Mouse (Mus musculus) heart, embryonic 10.5 days (tissue): ENCODE data around the gene Rnps1. TPM values are rescaled to one million over a fixed set of nuclear protein-coding genes. Genes with fewer than 3 reads are reported as not detected.

Experiments
- DNase-seq: peaks from one replicate; pipeline ENCODE4 v3.0.0-alpha.2; 2017; ENCODE audit warnings: low spot score
- H3K27ac ChIP-seq: fragments of 300-500 bp; sonication (generic); 2 replicates; pipeline ENCODE4 v1.5.1; 2016; ENCODE audit warnings: mild to moderate bottlenecking
- H3K27me3 ChIP-seq: fragments of 300-500 bp; sonication (generic); 2 replicates; pipeline ENCODE4 v1.6.1; 2016; ENCODE audit warnings: mild to moderate bottlenecking; ENCODE audit not compliant: poor library complexity, insufficient read depth, severe bottlenecking
- H3K36me3 ChIP-seq: fragments of 300-500 bp; sonication (generic); 2 replicates; pipeline ENCODE4 v1.6.1; 2016; ENCODE audit warnings: mild to moderate bottlenecking, moderate library complexity
- H3K4me1 ChIP-seq: fragments of 300-500 bp; sonication (generic); 2 replicates; pipeline ENCODE4 v1.6.1; 2016; ENCODE audit warnings: mild to moderate bottlenecking
- H3K4me3 ChIP-seq: fragments of 300-500 bp; sonication (generic); 2 replicates; pipeline ENCODE4 v1.5.1; 2016; ENCODE audit warnings: mild to moderate bottlenecking, moderate library complexity
- H3K9me3 ChIP-seq: fragments of 300-500 bp; sonication (generic); 2 replicates; pipeline ENCODE4 v1.6.1; 2016; ENCODE audit warnings: mild to moderate bottlenecking, moderate library complexity
- WGBS: fragments of 180-500 bp; shearing (Covaris S2); methylation state at CpG from one replicate; pipeline ENCODE4 v1.1.7; 2016; 5-methylcytosine and 5-hydroxymethylcytosine counted together
- polyA plus RNA-seq: library from polyadenylated mRNA; unstranded; fragments of >200 nt; fragmentation: Nextera tagmentation; extraction: Ambion mirVana; gene quantifications from 2 replicates; pipeline ENCODE4 v1.2.1, GENCODE M21; 2016

The Rnps1 gene
- polyA plus RNA-seq, 1 experiment from 2014 or later: 345 TPM

DNA sequence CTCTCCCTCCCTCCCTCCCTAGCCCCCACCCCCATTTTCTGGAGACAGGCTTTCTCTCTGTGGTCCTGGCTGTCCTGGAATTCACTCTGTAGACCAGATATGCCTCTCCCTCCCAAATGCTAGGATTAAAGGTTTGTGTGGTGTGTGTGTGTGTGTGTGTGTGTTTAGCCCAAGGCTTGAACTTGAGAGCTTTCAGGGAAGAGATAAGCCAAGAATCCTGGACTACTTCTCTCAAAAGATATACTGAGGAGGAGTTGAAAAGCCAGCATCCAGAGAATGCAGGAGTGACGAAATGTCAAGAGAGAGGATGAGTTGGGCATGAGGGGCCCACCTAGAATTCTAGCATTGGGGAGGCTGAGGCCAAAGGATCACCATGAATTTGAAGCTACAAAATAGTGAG is 48.6 kb downstream of the Rnps1 start:
- H3K36me3 ChIP-seq: no peaks in the 10 kb centered on the region
- H3K4me3 ChIP-seq: no peak overlapping the region; the same call in 1 of the 2 replicates
- H3K4me1 ChIP-seq: peaks cover 12% of the 10 kb centered on the region
- peak; percentile 73 for DNase-seq
- H3K27me3 ChIP-seq: no peaks in the 10 kb centered on the region
- 37% methylated on average over 1 of the region's 1 CpGs for WGBS
- H3K27ac ChIP-seq: no peak overlapping the region
- H3K9me3 ChIP-seq: no peaks in the 10 kb centered on the region

DNA sequence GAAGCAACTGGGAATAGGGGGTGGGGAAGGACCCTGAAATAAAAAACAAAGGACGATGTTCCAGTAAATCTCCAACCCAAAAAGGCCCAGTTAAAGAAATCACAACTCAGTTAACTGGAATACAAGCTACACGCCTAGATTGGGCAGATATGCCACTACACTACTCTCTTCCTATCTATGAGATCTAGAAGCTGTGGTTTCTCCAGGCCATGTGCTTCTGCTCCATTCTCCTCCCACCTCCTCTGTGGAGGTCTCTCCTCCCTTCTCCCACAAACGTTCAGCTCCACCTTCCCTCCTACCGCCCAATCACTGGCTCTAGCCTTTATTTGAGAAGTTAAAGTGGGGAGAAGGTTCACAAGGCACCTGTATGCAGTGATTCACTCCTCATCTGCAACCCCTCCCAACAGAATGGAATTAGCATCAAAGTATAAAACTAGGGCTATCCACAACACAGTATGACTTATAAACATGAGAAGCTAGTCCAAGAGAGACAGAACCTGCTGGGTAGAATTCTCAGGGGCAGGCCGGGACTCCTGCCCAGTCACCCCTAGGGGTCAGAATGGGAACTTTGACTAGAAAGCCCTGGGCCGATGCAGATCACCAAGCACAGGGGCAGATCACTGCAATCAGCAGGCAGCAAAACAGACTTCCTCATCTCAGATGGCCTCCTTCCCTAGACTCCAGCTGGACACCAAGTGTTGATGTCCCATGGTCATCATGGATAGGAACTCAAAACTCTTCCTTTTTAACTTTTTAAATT is 49.2 kb downstream of the Rnps1 start:
- Histone ChIP-seq H3K36me3 (no peaks in the 10 kb centered on the region), H3K4me3 (no peak overlapping the region), H3K4me1 (peaks cover 12% of the 10 kb centered on the region), H3K9me3 (no peaks in the 10 kb centered on the region), H3K27me3 (no peaks in the 10 kb centered on the region), H3K27ac (0 out of 2 replicates have a peak overlapping the region, but pooled peaks have one; percentile 10)
- peak; percentile 72 for DNase-seq
- 42% methylated on average over 6 of the region's 6 CpGs for WGBS

DNA sequence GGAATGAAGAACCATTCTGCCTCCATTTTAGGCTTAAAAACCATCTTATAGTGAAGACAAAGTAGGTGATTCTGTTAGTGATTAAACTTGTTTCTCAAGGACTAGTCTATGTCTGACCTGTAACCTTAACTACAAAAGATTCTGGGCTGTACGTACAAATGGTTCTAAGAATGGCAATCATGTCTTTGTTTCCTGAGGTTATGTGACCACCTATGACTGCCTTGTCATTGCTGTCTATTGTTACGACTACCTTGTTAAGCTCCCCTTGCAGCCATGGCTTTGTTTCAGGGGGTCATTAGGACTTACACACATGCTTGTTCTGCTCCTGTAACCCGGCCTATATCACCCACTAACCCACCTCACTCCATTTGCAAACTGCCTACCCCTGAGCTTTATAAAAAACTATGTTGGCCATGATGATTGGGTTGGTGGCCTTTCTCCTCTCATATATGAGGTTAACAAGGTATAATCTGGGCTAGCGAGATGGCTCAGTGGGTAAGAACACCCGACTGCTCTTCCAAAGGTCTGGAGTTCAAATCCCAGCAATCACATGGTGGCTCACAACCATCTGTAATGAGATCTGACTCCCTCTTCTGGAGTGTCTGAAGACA is 54.4 kb downstream of the Rnps1 start:
- 99% methylated on average over 5 of the region's 5 CpGs for WGBS
- no peak overlapping the region for H3K27ac ChIP-seq
- H3K27me3 ChIP-seq: no peaks in the 10 kb centered on the region
- H3K4me3 ChIP-seq: no peak overlapping the region
- peak; percentile 62 for DNase-seq
- peaks cover 36% of the 10 kb centered on the region for H3K4me1 ChIP-seq
- peaks cover 10% of the 10 kb centered on the region; the same call in 1 of the 2 replicates for H3K36me3 ChIP-seq
- H3K9me3 ChIP-seq: no peaks in the 10 kb centered on the region

- WGBS: 14% methylated on average over 7 of the region's 7 CpGs
Measured at GRCm38 (mm10) chr17:24469336-24469909, 55.1 kb downstream of the Rnps1 start.

DNA sequence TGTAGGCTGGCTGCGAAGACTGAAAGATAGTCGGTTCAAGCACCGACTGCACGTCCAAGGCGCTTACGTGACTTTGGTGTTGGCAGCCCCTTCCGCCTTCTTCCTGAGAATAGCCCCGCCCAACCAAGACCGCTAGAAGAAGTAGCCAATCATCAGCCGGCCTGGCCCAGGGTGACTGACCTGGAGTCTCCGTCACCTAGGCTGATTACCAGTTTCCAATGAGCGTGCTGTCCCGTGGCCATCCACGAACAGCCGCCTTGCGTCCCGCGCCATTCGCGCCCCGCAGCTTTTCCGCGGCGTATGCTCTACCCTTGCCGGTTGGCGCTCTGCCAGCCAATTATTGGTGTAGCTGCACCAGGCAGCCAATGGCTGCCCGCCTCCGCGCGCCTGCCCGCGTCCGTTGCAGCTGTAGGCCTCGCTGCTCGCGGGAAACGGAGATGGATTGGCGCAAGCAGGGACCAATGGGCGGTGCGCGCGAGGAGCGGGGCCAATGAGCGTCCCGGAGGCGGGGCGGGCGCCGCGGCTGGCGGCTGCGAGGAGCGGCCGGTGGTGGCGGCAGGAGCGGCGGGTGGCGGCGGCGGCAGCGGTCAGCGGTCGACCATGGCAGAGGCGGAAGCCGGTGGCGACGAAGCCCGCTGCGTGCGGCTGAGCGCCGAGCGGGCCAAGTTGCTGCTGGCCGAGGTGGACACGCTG is 55.7 kb downstream of the Rnps1 start, which contains the start of the genes E4f1 and Pgp:
TSS of gene E4f1 (minus strand) at position 404 of the 693 bp plus-strand sequence.
TSS of gene Pgp (plus strand) at position 483 of the 693 bp plus-strand sequence.
- Histone ChIP-seq H3K4me3 (peak within 1 kb of the TSS; percentile 95), H3K27me3 (no peaks in the 10 kb centered on the region), H3K27ac (peak within 1 kb of the TSS; percentile 97), H3K9me3 (no peaks in the 10 kb centered on the region), H3K36me3 (peaks cover 23% of the 10 kb centered on the region), H3K4me1 (peaks cover 43% of the 10 kb centered on the region)
- under 1% methylated on average over 75 of the region's 75 CpGs for WGBS
- DNase-seq: peak; percentile 99

More at GRCm38 (mm10) chr17:24469336-24469909, 55.1 kb downstream of the Rnps1 start:
- DNase-seq: no peak
- peaks cover 41% of the 10 kb centered on the region for H3K4me1 ChIP-seq
- no peaks in the 10 kb centered on the region for H3K27me3 ChIP-seq
- H3K4me3 ChIP-seq: peak overlapping the region; percentile 95
- H3K9me3 ChIP-seq: no peaks in the 10 kb centered on the region
- H3K36me3 ChIP-seq: peaks cover 17% of the 10 kb centered on the region; the same call in 1 of the 2 replicates
- H3K27ac ChIP-seq: peak overlapping the region; percentile 97

- peak; percentile 85 for DNase-seq
- under 1% methylated on average over 68 of the region's 68 CpGs for WGBS
- H3K27ac ChIP-seq: peak overlapping the region; percentile 97
Measured at GRCm38 (mm10) chr17:24470701-24471527, 56.5 kb downstream of the Rnps1 start.

DNA sequence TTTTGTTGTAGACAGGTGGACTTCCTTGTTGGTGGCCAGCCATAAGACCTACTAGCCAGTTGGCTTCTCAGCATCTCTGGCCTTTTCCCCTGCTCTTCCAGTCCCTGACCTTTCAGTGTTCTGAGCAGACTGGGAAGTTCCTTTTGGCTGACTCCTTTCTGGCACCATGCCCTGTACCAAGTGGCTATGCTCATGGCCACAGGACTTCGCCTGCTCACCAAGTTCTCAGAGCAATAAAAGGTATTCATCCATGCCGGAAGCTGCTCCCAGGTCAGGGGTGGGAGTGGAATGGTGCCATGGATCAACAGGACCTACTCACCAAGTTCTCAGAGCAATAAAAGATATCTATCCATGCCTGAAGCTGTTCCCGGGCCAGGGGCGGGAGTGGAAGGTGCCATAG is 58.1 kb downstream of the Rnps1 start:
- Histone ChIP-seq H3K4me1 (peaks cover 43% of the 10 kb centered on the region), H3K27ac (no peak overlapping the region), H3K9me3 (no peaks in the 10 kb centered on the region), H3K36me3 (peaks cover 48% of the 10 kb centered on the region), H3K4me3 (peak overlapping the region; percentile 95; the same call in 1 of the 2 replicates), H3K27me3 (no peaks in the 10 kb centered on the region)
- no peak for DNase-seq
- 80% methylated on average over 4 of the region's 4 CpGs for WGBS

More at GRCm38 (mm10) chr17:24470701-24471527, 56.5 kb downstream of the Rnps1 start:
- H3K9me3 ChIP-seq: no peaks in the 10 kb centered on the region
- peaks cover 32% of the 10 kb centered on the region for H3K36me3 ChIP-seq
- peak overlapping the region; percentile 95 for H3K4me3 ChIP-seq
- peaks cover 43% of the 10 kb centered on the region for H3K4me1 ChIP-seq
- no peaks in the 10 kb centered on the region for H3K27me3 ChIP-seq

- Histone ChIP-seq H3K27ac (peak within 1 kb of the TSS; percentile 13; the same call in 1 of the 2 replicates), H3K4me3 (peak within 1 kb of the TSS; percentile 95; the same call in 1 of the 2 replicates), H3K4me1 (peaks cover 52% of the 10 kb centered on the region), H3K36me3 (peaks cover 52% of the 10 kb centered on the region), H3K27me3 (no peaks in the 10 kb centered on the region), H3K9me3 (no peaks in the 10 kb centered on the region)
- DNase-seq: no peak
- WGBS: 71% methylated on average over 6 of the region's 6 CpGs
Measured at GRCm38 (mm10) chr17:24473612-24474275, 59.4 kb downstream of the Rnps1 start, which contains the start of gene Bricd5. TSS of gene Bricd5 (plus strand) at chr17:24473884.

GRCm38 (mm10) chr17:24474557-24474956 is 60.2 kb downstream of the Rnps1 start:
- Histone ChIP-seq H3K36me3 (peaks cover 52% of the 10 kb centered on the region), H3K27me3 (no peaks in the 10 kb centered on the region), H3K4me3 (no peak overlapping the region), H3K4me1 (peaks cover 52% of the 10 kb centered on the region), H3K9me3 (no peaks in the 10 kb centered on the region), H3K27ac (no peak overlapping the region)
- 65% methylated on average over 5 of the region's 5 CpGs for WGBS
- DNase-seq: no peak
